Mouse (Mus musculus) spleen, postnatal 10 days (tissue): ENCODE data around the gene Gm29094.
"Not testable (repeated sequence)": the region's sequence is repeated elsewhere in the genome, so short reads cannot be mapped to it uniquely, and the experiment has no call there.

Source experiments
- DNase-seq, 2 experiments: peaks; one replicate each; pipeline ENCODE4 v3.0.0; 2021 to 2022; ENCODE audit warnings: low spot score in 2 of 2

The Gm29094 gene

GRCm38 (mm10) chr9:89240516-89241019 lies 41.4 kb downstream of the Gm29094 start:
- not testable (repeated sequence) for DNase-seq

GRCm38 (mm10) chr9:89253400-89253799 lies 54.2 kb downstream of the Gm29094 start:
- DNase-seq: no peak

- no peak for DNase-seq
Measured at GRCm38 (mm10) chr9:89256556-89257335, 57.6 kb downstream of the Gm29094 start.

GRCm38 (mm10) chr9:89263968-89264367 lies 64.8 kb downstream of the Gm29094 start:
- no peak for DNase-seq

GRCm38 (mm10) chr9:89264571-89264970 lies 65.4 kb downstream of the Gm29094 start:
- no peak for DNase-seq
